Mouse (Mus musculus): ENCODE data around the gene Coq10a.
A peak's percentile ranks its signal among the peaks of the same experiment; 100 is the strongest.

DNA sequence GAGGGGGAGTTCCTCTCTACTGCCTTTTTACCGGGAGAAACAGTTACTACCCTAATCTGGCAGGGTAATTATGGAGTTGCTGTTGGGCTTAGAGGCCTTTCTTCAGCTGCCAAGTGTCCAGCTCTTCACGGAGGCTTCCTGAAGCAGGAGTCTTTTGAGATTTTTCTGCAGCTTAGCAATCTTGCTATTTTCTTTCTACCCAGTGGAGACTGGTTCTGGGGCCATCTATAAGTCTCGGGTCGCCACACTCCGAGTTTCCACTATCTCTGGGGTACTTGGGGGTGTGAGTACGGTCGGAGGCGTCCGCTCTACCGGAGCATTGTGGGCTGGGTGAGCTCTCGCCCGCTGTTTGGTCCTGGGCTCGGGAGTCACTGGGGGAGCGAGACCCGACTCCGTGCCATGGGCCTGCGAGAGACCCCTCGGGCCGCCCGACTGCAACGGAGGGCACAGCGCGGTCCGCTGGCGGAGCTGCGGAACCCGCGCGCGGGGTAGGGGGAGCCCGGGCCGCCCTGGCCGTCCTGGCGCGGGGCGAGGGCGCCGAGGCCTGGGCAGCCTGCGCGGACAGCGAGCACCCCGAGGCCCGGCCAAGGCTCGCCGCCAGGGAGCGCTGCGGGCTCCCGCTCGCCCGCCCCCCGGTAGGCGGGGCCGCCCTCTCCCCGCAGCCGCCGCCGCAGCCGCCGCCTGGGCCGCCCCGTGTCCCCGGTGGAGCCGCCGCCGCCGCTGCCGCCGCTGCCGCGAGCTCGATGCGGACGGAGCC lies 7.8 kb upstream of the Coq10a start, which contains the start of gene Ankrd52:
- peak; percentile 63 for TF ChIP-seq CTCF (IDR thresholded peaks at IDR 0.05; ENCODE audit: low read depth)
- no peak for TF ChIP-seq EP300 (optimal IDR thresholded peaks at IDR 0.05)
